Mouse (Mus musculus) embryo, embryonic 9.5 days (tissue): Measurements from ENCODE around the gene Dnah3.
A peak's percentile ranks its signal among the peaks of the same experiment; 100 is the strongest.

Source experiments
- DNase-seq: peaks from one replicate; pipeline ENCODE4 v3.0.0-alpha.2; 2017; ENCODE audit errors: extremely low spot score

Gene Dnah3

DNA sequence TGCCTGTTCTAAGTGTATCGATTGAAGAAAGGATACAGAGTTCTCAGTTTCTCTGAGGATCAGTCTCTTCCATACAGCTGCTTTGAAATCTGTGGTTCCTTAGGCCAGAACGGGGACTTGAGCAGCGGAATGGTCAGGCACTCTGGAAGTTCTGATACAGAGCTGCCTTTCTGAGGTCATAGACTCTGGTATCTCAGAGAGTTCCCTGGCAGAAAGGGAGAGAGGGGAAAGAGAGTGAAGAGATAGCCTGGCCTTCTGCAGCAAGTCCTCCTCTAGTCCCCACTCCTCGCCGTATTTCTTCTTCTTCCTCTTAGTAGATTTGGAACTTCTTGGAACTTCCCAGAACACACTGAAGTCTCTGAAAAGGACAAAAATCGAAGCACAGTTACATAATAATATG, at the start of gene Dnah3:
Gene Dnah3, minus strand, starts transcription at position 101 of the 400 bp plus-strand sequence.
- DNase-seq = no peak

DNA sequence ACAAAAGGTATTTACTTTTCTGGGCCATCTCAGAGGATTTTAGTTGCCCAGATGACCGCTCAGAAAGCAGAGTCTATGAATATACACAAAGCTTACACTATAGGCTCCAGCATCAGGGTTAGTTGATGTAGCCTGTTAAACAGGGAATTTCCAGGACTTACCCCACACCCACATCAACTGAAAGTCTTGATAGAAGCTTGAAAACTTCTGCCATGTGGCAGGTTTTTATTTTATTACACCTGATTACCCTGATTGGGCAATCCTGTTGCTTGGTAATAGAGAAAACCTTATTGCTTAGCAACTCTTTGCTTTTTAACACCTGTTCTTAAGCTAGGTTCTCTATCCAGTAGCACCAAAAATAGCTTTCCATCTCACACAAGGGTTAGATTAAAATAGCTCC, 47.7 kb upstream of the Dnah3 start:
- no peak for DNase-seq

DNA sequence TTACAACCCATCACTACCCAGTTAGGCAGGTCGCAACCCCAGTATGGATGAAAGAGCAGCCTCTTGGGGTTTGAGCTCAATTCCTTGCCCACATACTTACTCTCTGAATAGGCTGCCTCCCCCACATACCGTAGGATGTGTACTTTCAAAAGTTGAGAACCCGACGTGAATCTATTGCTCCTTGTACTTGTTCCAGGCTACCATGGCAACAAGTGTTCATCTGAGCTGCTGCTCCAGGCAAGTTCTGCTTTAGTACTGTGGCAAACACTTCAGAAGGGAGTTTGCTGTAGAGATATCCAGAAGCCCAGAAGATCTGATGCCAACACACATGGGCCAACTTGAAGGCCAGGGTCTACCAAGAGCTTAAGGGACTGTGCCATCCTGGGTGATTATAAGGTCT, 33.9 kb upstream of the Dnah3 start:
- no peak for DNase-seq

DNA sequence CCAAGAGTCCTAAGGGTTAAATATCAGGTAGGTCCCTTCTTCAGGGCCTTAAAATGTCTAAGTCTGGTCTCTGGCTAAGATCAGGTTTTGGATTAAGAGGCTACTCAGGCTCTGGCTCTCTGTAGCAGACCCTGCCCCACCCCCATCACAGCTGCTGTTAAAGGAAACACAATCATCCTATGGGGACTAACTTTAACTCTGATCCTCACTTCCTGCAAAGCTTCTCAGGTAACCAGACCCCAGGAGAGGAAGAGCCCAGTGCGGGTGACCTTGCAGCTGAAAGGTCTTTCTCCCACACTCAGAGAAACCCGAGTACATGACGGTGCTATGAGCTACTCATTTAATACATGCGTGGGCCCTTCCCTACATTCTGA, 32.6 kb upstream of the Dnah3 start:
- DNase-seq = peak; percentile 50

DNA sequence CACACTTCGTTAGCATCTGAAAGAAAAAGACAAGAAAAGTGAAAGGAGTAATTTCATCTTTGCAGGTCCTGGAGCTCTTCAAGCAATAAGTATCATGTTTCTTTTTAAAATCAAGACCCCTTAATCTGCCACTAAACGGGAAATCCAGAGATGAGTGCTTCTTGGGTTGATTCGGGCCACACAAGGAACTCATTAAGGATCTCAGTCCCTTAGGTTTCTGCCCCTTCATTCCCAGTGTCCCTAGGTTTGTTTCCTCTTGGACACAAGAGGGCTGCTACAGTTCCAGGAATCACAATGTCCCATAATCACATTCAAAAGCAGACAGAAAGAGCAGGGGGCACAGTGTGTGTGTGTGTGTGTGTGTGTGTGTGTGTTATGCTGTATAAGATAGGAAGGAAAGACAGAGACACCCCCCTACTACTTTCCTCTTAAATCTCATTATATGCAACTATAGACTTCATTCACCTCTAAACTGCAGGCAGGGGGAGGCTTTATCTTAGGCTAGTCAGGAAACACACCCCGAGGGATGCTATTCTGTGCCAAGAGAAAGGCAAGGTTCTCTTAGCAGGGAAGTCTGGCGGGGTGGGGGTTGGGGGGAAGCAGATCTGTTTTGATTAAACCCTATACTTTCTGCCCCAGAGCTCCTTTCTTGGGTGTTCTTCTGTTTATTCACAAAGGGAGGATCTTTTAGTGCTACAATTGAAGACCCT, 32.1 kb upstream of the Dnah3 start:
- DNase-seq = peak; percentile 7

DNA sequence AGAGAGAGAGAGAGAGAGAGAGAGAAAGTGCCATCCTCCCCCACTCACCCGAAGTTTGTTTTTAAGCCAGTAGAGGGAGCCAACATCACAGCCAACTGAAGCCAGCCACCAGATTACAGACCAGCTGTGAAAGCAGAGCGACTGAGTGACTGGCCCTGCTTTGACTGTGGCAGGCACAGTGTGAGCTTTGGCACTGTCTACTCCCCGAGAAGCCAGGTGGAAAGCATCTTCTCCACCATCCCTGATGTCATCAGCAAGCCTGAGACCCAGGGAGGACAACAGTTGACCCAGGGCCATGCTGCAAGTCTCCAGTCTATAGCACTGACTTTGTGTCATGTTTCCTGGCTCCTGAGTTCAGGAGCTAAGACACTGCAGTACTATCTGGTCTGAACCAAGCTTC, 29.8 kb upstream of the Dnah3 start:
- DNase-seq = peak; percentile 79

DNA sequence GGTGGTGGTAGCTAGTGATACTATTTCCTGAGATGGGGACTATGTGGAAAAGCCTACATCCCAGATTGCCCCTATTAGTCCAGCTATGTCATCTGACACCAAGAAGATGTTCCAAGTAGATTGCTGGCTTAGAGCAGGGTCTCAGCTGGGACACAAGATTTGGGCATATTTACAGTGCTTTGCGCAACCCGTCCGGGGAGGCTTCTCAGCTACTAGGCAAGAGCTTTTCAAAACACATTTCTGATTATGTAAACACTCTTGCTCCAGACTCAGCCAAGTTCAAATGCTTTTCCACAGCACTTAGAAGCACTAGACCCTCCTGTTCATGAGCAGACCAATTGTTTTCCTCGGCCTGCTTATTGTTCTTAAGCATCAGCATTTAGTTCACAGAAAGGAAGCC, 28.7 kb upstream of the Dnah3 start:
- DNase-seq = no peak

DNA sequence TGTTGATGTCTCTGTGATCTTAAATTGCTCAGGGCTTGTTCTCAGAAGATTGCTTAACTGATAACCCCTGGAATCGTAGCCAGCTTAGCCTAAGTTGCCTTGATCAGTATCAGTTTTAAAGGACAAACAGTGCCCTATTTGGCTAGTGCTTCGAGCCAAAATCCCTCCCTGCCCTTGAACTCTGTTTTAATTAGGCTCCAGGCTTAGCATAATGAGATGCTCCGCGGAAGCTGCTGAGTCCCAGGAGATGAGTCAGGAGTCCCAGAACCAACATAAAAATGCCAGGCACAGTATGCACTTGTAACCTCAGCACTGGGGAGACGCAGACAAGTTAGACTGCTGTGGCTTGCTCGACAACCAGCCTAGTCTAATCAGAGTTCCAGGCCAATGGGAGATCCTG, 22.4 kb upstream of the Dnah3 start:
- DNase-seq = no peak

DNA sequence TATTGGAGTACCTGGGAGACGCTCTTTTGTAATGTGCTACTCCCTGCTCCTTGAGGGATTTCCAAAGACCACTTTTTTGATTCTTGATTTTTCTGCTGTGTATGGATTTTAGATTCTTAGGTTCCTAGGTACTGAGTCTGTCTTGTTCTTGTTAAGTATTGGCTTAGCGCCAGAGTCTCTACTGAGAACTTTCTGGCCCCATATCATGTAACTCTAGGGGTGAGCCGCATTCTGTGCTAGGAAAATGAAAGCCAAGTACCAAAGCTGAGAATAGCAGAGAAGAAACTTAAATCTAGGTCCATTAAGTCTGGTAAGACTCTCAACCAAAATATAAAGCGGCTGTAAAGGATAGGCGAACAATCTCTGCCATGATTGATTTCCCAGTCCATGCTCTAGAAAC, 21.9 kb upstream of the Dnah3 start:
- no peak for DNase-seq

DNA sequence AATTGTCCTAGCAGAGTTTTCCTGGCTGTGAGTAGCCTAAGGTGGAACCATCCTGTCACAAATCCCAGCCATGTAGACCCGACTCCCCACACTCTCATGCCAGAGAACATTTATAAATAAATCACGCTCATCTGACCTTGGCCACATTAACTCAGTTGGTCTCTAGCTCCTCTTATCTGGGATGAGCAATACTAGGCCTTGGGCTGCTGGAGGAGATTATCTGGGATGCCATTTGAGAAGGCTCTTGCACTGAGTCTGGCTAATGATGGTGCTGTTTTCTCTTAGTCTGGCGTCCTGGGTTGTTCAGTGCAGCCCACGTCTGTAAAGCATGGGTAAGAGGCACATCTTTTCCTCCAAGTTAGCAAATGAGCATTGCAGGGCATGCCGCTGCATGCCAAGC, 14.6 kb upstream of the Dnah3 start:
- DNase-seq = no peak

DNA sequence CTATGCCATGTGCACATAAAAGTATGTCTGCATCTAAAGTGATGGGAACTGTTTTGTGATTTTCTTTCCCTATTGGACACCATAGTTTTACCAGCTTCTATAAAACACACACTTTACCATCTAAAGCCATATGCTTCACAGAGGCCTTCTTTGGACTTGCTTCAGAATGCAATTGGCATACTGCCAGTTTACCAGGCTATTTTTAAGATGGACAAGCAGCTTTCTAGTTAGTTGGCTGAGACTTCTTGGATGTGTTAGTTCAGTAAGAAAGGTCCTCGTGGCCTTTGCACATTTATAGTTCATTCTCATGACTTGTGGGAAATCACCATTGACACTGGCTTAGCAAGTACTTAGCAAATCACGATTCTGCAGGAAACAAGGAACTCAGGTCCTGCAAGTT, 11.3 kb upstream of the Dnah3 start:
- DNase-seq = no peak

DNA sequence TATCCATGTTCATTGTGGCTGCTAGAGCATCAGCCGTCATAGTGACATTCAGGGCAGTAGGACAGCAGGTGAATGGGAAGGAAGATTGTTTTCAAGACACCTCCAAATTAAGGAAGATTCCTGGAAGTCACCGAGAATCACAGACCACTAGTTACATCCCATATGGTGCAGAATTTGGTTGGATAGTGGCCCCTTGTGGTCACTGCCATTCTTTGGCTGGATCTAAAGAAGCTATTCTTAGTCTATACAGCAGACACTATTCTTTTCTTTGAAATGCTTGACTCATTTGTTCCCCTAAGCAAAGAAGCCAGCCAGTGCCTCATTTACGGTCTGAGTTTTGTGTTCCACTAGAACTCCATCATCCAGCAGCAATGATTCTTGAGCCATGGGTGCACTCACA, 9.9 kb upstream of the Dnah3 start:
- no peak for DNase-seq

DNA sequence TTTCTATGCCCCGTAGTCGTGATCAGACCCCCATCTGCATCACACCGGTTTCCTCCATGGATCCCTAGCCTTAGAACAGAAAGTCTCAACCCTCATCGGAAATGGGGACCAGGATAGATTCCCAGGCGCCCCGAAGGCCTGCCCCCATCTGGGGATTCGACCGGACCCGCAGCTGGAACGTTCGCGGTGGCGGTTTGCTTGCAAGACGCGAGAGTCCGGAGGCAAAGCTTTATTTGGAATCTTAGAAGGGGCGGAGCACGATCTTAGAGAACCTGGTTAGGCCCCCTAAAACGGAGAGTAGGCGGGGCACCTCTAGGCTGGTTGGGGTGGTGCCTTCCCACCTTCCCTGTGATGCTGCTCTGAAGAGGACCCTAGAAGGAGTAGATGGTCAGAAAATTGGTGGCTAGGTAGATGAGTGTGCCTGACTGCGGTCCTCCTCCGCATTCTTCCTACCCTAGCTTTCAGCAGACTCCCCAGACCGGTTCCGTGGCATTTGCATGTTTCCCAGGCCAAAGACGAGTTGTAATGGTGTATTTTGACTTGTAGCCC, 8.0 kb upstream of the Dnah3 start:
- peak; percentile 33 for DNase-seq

DNA sequence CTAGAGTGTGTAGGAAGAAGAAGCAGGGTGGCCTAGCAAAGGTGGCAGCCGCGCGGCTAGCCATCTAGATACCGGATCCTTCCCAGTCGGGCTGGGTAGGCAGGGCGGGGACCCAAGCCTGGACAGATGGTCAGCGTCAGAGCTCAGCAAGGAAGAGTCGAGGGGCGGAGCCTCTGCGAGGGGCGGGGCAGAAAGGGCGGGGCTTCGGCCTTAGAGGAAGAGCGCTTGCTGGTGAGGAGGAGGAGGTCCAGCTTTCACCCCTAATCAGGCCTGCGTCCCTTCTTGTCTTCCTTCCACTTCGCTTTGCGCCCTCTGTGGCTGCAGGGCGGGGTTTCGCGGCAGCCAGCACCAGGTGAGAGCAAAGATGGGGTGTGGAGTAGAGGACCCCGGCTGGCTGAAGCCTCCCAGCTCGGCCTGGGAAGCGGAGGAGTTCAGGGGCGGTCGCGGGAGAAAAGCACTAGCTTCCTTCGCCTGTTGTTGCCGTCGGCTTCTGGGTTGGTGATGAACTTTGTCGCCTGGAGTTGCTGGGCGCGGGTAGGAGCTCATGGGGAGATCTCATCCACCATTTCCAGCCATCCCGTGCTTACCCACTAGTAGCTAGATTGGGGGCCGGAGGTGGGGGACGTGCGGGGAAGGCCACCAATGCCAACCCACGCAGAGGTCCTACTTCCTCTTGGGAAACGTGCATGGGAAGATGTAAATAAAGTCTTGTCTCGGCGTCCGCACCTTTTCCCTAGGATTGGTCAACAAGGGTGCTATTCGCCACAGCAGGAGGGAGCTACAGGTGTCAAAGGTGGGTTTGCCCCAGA, 7.3 kb upstream of the Dnah3 start, which contains the start of gene Tmem159:
Gene Tmem159, plus strand, starts transcription at position 190 of the 809 bp plus-strand sequence.
- DNase-seq = peak; percentile 94

DNA sequence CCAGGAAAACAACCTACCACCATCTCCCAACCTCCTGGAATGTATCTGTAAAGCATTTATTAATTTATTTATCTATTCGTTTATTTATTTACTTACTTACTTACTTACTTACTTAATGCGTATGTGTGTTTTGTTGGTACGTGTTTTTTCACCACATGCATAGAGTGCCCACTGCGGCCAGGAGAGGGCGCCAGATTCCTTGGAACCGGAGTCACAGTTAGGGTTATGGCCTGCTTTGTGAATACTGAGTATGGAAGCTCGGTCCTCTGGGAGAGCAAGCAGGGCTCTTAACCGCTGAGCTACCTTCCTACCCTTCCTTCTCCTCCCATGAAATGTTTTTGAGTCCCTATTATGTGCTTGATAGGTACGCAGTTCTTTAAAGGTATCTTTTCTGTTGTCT, 3.3 kb upstream of the Dnah3 start:
- peak; percentile 72 for DNase-seq

DNA sequence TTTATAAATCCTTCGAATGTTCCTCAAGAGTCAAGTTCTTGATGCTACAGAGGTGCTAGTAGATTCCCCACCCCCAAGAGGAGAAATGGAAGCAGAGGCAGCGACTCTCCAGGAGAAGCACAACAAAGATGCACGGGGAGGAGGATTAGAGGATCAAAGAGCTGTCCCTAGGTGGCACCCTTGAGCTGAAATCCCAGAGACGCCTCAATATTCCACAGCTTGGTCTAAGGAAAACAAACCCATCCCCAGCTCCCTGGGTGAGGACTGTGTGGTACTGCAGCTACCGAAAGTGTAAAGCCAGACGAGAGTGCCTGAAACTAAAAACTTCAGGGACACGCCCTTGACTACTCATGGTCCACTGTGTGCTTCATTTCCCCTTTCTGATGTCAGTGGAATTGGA, 2.8 kb upstream of the Dnah3 start:
- DNase-seq = peak; percentile 76

DNA sequence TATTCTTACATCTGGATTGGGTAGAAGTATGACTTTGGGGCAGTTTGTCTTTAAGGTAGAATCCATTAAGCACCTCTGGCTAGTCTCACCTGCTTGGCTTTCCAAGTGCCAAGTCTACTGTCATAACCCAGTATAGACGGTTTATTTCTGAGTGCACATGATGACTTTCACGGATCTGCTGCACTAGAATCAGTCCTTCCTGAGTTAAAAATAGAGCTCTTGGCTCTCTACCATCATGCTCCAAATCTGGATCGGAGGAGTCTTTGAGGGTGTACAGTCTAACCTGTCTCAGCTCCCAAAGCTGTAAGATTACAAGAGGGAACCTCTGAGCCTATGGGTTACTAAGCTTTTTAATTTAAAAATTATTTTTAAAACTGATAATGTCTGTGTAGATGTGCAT, 864 bp downstream of the Dnah3 start:
- DNase-seq = no peak

DNA sequence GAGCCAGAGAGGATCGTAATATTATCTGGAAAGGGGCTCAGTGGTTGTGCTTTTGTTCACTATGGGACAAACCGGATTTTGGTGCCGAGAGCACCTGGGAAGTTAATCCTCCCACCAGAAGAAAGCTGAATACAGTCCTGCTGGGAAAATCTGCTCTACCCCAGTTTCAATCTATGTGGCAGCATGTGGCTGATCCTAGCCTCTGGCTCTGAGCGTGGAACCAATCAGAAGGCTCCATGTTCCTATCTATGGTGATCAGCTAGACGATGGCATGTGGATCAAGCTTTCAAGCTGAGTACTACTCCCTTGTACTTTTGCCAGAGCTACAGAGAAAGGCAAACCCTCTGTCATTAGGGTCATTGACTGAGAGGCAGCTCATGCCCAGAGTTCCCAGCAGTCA, 2.0 kb downstream of the Dnah3 start:
- no peak for DNase-seq

DNA sequence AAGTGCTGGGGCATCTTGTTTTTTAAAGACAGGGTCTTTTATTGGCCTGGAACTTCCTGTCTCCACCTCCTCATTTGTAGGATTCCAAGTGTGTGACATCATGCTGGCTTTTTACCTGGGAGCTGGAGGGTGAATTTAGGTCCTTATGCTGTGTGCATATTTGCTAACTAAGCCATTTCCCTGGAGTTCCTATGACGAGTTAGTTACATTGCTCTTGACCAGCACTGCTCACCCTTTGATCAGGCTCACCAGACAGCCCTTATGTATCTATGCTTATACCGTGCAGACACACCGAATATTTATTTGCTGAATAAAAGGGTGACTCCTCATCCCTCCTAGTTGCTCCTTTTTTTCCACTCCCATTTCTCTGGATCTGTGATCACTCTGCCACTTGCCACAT, 14.9 kb downstream of the Dnah3 start:
- no peak for DNase-seq

DNA sequence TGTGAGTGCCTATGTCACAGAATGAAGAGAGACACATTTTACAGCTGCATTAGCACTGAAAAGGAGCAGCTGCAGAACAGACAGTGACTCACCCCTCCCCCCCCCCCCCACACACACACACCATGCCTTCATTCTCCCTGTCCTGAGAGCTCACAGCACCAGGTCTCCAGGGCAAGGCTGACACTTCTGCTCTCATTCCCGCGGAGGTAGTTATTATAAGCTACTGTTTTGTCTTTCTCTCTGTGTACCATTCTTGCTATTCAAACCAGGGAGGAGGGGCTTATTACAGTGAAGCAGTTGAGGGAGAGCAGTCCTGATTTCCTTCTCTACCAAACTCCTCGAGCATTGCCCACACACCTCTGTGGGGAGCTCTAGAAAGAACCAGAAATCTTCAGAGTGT, 25.9 kb downstream of the Dnah3 start:
- DNase-seq = no peak

DNA sequence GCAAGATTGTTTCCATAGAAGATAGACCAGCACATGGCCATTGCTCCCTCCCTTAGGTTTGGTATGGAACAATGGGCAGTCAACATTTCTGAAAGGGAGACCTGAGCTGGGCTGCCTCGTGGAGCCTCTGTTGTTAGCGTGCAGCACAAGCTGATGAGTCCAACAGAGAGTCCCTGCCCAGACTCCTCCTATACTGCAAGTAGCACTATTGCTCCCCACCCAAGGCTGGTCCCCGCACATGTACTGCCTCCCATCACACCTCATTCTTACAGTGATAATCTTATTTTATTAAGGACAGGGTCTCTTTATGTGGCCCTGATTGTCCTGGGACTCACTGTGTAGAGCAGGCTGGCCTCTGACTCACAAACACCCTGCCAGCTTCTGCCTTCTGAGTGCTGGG, 27.0 kb downstream of the Dnah3 start:
- no peak for DNase-seq

DNA sequence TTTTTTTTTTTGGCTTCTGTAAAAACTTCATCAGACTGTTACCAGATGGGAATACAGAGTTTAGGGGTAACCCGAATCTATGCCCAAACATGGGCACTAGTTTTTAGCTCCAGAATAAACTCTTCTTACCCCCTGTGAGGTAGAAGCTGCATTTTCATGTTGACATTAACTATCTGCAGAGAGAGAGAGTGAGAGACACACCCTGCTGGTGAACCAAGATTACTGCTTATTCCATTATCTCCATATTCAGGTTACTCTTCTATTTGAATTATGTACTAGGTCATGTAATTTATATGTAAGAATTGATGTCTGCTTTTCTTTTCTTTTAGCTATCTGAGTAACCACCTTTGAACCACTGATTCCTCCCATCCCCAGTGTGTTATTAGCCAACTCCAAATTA, 31.0 kb downstream of the Dnah3 start:
- no peak for DNase-seq

DNA sequence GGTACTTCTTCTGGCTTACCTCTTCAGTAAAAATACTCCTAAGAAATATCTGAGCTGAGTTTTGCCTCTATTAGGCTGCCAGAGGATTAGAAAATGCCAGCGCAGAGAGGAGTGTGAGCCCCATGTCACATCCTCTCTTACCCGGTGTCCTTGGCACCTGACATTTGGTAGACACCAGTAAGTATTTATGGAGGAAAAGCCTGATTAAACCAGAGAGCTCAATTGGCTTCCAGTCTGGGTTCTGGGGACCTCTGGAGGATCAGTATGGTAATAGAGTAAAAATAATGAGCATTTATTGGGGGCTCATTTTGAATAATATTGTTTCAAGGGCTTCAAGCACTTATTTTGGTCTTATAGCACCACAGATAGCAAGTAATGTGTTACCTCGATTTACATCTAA, 39.6 kb downstream of the Dnah3 start:
- no peak for DNase-seq
